Mouse (Mus musculus) v-Abl transformed pro-B cells (cell line): Measurements from ENCODE around the gene Gm3336.

Experiments
- in situ Hi-C, 2 experiments: fragments of 400-800 bp; cut with MboI; formaldehyde crosslinking; loops; one replicate each; pipeline ENCODE4 v1.15.1; 2025; ENCODE audit not compliant: unreplicated experiment in 2 of 2

Gene Gm3336

DNA sequence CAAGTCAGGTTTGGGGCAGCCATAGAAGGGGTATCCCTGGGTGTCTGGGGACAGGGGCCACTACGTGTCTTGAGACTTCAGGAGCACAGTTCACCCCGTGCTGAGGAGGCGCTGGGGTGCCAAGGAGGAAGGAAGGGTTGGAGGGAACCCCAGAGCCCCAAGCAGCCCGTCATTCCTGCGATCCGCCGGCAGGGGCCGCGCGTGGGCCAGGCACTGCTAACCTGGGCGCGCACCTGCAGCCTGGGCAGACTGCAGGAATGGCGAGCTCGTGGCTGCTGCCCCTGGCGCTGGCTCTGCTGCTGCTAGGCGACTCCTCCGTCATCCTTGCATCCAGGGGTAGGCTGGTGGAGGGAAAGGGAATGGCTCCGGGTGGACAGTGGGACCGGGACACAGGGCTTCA is at the start of gene Gm3336:
Gm3336 (plus strand) TSS at position 247 of the 400 bp plus-strand sequence.
- in situ Hi-C loops: loop anchor here (5.0 to 25.0 kb wide), 3 partner anchors 34 to 669 kb away; partner anchors contain the start of genes Babam1 (in 1 of the 2), Nr2f6 (in 1 of the 2), Rab3a (in 1 of the 2) and Ushbp1 (in 1 of the 2)

DNA sequence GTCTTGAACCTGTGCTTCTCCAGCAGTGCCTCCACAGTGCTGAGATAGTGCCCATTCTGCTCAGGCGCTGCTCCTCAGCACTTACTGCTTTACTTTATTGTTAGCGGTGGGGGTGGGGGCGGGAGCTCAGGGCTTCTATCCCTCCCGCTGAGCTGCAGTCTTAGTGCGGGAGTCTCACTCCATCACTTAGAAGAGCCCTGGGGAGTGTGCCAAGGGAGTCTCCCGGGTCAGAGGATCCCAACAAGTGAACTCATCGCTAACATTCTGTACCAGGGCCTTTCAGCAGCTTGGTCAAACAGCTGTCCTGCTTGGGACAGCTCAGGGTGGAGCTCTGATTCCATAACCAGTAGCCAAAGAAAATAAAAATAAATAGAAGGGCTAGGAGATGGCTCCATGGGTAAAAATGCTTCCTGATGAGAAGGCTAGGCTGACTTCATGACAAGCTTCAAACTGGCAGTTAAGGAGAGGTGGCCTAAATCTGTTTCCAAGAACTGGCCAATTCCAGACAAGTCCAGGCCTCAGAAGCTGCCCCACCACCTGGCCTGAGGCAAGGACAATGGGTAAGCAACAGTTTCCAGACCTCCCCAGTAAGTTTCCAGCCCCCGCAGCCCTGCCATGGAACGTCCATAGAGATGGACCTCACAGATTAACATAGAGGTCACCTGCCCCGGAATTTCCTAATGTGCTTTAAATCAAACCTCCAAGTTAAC is 46.6 kb upstream of the Gm3336 start:
- in situ Hi-C loops: loop anchor here (5.0 kb wide), 3 partner anchors 36 to 81 kb away; partner anchors contain the start of gene Rab3a (in 1 of the 2)

DNA sequence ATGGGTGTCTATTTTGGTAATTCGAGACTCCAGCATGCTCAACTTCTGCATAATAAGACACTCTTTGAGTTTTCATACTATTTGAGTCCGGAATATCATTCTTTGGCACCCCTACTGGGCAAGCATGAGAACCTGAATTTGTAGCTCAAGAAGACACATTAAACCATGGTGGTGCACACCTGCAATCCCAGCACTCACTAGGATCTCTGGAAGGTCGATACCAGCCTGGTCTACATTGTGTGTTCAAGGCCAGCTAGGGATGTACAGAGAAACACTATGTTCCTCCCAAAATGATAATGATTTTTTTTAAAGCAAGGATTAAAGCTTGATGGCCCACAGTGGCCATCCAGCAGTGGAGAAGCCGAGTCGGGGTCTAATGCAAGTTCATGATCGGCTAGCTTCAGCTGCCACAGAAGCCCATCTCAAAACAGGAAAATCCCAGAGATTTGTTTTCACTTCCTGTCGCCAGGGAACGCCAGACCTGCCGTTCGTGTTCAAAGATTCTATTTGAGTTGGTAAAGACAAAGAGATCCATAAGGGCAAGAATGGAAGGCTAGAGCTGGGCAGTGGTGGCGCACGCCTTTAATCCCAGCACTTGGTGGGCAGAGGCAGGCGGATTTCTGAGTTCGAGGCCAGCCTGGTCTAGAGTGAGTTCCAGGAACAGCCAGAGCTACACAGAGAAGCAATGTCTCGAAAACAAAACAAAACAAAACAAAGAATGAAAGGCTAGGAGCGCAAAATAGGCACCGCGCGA is 45.8 kb upstream of the Gm3336 start:
- in situ Hi-C loops: loop anchor here (5.0 kb wide), 3 partner anchors 35 to 80 kb away; partner anchors contain the start of gene Rab3a (in 1 of the 2)

DNA sequence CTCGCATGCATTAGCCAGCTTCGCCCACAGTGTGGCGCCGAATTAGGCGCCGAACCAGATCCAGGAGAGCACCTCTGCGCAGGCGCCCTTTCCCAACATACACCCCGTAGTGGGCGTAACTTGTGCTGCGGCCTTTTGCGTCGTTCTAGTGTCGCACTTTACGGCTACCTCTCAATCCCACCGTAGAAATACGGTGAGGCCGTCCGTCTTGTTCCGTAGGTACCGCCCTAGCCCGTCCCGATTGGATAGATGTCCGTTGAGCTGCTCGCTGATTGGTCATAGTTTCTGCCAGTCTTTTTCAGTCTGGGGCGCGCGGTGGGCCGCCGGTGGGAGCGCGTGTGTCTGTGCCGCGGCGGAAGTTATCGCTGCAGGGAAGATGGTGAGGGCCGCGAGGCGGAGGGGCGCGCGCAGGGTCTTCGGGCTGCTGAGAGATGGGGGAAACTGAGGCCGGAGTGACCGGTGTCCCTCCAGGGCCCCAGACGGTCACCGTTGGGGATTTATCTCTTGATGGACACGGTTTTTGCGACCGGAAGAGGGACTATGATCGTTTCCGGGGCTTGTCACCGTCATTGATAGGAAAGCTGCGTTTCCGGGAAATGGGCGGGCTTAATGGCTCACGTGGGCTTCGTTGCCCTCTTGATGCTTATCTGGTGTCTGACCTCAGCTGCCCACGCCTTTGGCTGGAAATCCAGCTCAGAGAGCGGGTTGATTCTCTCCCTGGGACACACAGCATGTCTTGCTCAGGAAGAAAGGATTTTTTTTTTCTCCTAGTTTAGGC is 45.1 kb upstream of the Gm3336 start, which contains the start of gene Lsm4:
Lsm4 (plus strand) TSS at position 170 of the 778 bp plus-strand sequence.
- in situ Hi-C loops: loop anchor here (5.0 kb wide), 3 partner anchors 34 to 79 kb away; partner anchors contain the start of gene Rab3a (in 1 of the 2)

DNA sequence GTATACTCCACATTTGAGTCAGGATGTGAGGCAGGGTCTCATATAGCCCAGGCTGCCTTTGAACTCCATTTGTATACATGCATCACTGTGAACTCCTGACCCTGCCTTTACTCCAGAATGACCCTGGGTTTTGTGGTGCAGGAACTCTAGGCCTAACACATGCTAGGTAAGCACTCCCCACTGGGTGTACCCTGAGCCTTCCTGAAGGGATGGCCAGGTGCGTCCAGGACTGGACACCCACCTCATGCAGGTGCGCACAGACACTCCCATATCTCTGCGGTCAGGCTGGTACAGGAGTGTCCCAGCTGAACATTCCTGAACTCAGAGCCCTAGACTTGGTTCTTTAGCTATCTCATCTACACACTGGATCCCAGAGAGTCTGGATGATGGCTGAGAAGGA is 44.2 kb upstream of the Gm3336 start:
- in situ Hi-C loops: loop anchor here (5.0 kb wide), 3 partner anchors 33 to 78 kb away; partner anchors contain the start of gene Rab3a (in 1 of the 2)

DNA sequence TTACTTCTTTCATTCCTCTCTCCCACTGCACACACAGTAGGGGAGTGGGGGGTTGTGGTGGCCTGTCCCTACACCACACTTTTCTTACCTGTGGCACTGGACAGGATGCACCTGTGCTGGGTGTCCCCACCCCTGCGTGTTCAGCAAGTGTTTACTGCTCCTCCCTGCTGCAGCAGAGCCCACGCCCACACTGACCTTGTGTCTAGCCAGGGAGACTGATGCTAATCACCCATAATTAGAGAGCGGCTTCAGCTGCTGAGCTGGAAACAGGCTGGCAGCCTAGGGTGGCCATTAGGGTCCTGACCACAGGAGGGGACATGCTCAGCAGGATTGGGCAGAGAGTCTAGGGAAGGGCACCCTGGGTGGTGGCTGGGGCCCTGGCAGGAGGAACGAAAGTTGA is 43.6 kb upstream of the Gm3336 start:
- in situ Hi-C loops: loop anchor here (5.0 kb wide), 3 partner anchors 33 to 78 kb away; partner anchors contain the start of gene Rab3a (in 1 of the 2)

DNA sequence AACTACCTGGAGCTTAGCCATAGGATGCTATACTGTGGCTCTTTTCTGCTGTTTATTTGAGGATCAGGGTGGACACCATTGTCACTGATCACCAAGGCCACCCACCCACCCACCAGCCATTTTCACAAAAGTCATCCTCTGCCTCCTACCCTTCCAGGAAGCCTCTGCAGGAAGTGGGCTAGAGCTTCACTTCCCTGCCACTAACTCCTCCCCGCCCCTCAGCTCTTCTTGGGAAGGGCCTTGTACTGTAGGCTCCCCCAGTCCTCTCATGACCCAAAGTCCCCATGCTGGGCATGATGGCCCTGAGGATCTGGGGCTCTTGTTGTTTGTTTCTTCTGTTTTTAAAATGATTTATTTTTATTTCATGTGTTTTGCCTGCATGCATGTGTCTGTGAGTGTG is 43.0 kb upstream of the Gm3336 start:
- in situ Hi-C loops: no loop called here

DNA sequence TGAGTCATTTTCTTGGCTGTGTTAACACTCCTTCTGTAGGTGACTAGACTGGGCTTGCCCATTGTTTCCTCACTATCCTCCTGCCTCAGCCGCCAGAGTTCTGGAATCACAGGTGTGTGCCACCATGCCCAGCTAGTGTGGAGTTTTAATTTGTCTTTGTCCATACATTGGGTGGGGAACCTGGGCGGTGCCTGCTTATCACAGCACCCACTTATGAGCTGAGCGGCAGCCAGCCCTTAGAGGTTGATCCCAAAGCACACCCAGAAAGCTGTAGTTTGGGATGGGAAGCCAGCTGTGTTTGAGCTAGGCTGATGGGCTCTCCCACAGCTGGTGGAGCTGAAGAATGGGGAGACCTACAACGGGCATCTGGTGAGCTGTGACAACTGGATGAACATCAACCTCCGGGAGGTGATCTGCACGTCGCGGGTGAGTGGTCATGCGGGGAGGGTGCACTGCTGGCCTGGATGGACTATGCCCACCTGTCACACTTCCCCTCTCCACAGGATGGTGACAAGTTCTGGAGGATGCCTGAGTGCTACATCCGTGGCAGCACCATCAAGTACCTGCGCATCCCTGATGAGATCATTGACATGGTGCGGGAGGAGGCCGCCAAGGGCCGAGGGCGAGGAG is 40.8 kb upstream of the Gm3336 start:
- in situ Hi-C loops: no loop called here

DNA sequence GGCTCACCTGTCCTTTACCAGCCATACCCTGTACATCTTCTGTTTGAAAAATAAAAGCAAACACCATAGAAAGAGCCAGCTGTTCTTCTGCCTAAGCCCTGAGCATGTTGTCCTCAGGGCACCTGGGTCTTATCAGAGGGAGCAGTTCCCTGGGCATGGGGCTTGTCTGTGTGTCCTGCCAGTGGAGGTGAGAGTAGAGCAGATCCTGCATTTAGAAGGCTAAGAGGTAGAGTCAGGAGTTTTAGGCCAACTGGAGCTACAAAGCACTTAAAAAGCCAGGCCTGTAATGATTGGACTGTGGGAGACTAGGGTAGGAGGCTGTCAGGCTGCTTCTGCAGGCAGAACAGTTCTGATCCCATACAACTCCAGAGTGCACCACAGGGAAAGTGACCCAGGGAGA is 39.7 kb upstream of the Gm3336 start:
- in situ Hi-C loops: no loop called here

DNA sequence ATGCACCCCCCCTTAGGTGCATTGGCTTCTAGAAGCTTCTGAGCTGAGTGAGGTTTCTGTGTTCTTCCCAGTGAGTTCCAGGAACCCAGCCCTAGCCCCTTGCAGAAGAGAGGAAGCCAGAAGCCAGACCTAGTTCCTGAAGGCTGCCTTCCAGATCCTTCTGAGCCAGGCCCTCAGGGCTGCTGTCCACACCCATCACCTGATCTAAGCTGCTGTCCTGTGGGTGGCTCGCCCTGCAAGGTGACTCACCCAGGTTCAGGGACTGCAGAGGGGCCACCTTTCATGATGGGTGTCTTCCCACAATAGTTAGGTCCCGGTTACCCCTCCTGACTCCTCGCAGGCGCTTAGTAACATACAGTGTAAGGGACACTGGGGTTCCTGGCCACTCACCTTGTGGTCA is 38.9 kb upstream of the Gm3336 start:
- in situ Hi-C loops: no loop called here

DNA sequence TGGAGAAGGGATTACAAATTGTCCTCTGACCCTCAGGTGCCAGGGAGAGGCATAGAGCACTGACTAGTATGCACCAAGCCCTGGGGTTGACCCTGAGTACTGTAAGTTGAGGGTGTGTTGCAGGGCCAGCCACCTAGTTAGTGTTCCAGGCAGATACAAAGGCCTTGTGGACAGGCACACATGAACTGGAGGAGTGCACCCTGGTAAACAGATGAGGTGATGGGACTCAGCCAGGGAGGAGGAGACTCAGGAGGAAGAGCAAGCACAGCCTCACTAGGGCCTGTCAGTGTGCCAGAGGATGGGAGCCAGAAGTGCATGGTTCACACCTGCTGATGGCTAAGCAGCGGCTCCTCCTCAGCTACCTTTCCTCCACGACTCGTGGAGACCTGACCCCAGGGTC is 38.3 kb upstream of the Gm3336 start:
- in situ Hi-C loops: no loop called here

DNA sequence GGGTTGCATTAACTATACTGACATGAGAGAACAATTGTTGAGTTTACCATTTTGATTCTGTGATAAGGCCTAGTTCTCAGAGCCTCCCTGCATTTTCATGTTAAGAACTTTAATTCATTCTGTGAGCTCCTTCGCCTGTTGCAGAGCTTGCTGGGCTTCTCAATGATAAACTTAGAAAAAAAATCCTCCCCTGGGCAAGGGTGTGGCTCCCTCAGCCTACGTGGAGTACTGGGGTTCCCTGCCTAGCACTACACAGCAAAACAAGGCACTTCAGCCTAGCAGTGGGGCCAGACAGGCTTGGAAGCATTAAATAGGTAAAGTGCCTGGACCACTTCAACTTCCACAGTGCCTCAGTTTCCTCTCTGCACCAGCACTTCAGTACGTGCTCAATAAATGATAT is 36.9 kb upstream of the Gm3336 start:
- in situ Hi-C loops: no loop called here

DNA sequence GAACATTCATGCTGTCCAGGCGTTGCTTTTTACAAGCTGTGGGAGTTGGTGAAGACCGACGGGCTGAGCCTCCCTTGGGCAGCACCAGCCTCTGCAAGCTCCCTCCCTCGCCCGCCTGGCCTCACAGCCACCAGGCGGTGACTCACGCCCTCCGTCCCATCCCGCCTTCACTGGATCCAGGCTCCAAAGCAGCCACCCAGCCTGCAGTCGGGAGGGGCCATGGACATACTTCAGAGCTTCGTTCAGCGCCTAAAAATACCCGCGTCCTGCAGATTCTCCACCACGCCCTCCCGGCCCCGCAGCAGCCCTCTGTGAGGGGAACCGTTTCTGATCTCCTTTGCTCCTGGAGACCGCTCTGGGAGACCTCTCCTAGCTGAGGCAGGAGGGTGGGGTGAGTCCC is 36.1 kb upstream of the Gm3336 start:
- in situ Hi-C loops: no loop called here

DNA sequence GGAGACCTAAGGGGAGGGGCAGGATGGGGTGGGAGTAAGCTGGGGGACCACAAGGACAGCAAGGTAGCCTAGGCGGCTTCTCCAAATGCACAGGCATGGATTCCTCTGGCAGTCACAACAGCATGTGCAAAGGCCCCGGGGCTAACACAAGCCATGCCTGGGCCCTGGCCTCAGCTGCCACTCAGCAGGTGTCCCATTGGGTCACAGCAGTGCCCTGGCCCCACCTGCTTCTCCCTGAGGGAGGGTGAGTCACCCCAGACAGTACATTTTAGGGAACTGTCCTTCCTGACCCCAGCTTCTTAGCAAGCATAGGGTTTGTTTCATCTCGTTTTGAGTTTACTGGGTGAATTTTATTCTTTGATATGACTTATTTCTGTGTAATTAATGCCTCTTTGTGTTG is 35.7 kb upstream of the Gm3336 start:
- in situ Hi-C loops: no loop called here

DNA sequence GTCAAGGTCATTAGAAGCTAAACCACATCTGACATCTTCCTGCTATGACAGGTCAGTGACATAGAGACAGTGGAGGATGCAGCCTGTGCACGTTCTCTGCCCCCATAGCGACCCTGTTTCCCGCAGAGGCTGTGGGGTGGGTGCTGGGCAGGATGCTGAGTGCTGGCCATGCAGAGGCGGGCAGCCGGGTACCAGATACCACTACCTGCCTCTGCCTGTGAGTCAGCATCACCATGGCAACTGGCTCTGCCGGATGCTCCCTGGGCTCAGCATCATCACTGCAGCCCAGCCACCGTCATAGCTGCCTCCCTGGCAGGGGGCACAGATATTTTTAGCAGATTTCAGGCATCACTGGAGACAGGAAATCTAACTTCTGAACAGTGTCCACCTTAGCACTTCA is 34.1 kb upstream of the Gm3336 start:
- in situ Hi-C loops: no loop called here

DNA sequence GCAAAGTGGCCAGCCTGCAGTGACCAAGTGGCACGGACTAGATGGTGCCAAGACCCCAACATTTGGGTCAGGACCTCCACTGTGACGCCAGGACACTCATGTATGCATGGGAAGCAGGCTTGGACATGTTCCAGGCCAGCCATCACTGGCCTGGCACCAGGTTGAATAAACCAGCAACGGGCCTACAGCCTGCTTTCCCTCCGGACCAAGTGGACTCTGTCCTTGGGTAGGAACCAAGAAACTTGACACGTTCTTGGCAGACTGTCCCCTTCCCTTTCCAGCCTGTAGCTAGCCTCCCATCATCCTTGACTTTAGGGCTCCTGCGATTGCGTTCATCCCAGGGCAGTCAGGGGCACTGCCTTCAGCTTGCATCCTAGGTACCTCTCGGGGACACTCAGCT is 30.8 kb upstream of the Gm3336 start:
- in situ Hi-C loops: no loop called here

DNA sequence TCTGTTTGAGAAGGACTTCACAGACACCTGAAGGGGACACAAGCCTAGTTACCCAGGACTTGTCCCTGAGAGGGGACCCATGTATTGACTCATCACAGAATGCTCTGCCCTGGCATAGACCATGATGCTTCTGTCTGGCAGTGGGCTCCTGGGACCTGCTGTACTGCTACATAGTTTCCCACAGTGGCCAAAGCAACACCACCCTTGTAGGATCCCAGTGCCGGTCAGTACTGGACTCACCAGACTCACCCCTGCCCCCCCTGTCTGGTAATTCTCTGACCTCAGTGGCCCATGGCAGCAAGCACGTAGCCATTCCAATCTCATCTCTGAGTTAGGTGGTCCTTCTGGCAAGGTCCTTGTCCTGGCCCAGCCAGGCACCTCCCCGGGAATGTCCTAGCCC is 30.2 kb upstream of the Gm3336 start:
- in situ Hi-C loops: no loop called here

DNA sequence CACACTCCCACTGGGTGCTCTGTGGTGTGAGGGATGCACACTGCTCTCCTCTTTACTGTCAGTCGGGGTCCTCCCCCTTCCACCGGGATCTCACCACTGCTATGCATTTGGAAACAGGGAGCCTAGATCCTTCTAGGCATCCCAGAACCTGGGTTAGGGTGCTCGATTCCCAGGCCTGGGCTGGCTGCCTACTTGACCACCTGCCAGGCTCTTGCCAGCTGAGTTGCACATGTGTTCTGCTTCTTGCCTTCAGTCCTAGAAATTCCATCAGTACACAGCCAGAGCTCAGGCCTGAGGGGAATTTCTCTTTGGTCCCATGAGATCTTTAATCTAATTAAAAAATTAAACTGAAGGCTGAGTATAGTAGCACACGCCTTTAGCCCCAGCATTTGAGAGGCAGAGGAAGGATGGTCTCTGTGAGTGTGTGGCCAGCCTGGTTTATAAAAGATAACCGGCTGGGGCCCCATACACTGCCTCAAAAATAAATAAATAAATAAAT is 28.4 kb upstream of the Gm3336 start:
- in situ Hi-C loops: no loop called here

DNA sequence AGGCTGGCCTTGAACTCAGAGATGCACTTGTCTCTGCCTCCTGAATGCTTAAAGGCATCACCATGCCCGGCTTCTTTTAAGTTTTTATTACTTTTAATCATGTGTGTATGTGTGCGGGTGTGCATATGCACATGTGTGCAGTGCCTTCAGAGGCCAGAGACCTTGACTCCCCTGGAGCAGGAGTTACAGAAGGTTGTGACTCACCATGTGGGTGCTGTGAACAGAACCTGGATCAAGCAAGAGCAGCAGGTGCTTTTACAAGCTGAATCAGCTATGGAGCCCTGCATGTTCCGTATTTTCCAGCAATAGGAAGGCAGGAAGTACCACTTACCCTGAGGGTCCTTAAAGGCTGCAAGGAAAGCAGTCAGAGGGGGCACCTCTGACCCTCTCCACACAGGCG is 27.1 kb upstream of the Gm3336 start:
- in situ Hi-C loops: no loop called here

DNA sequence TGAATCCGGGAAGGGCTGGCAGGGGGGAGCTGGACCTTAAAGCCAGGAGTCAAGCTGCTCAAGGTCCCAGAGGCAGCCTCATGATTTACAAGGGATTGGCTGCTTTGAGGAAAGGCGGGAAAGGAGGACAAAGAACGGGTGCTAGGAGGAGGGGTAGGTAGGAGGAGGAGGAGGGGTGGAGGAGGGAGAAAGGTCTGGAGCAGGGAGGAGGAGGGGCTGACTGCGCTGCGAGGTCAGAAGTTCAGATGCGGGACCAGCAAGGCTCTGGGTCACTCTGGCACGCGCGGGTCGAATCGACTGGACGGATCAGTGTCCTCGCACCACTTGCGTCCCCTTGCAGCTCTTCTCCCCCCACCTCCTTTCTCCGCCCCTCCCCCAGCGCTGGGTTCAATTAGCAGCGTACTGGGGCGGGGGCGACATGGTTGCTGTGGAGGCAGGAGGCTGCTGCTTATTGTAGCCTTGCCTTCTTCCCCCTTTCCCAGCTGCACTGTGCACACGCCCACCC is 26.6 kb upstream of the Gm3336 start:
- in situ Hi-C loops: no loop called here
